Comparison of ENCODE assay signal across 13 mouse cellular contexts in genomic region chr11:83016093-83016492, GRCm38 (mm10).
"Had no signal": no experiment of that assay in that cellular context is flagged by ENCODE, and none has a peak within 500 bp of the region (broad histone marks: within the 10 kb centered on the region; RNA-seq: fewer than 3 reads in every experiment).

No protein-coding gene starts in this region.

- DNase-seq: kidney, adult 11 months; kidney, postnatal 36 days; layer of hippocampus, adult 9-11 months; layer of hippocampus, postnatal 36 days; lung, embryonic 14.5 days; lung, postnatal 10 days; lung, postnatal 4 days; retina, postnatal 1 day; right cerebral cortex, postnatal 4 days; thymus, adult 2 months; thymus, postnatal 4 days had no signal

- ATAC-seq: liver, embryonic 12.5 days; midbrain, embryonic 16.5 days had no signal
